Mouse (Mus musculus): Measurements from ENCODE around the gene Kri1. TPM values are rescaled to one million over a fixed set of nuclear protein-coding genes. Genes with fewer than 3 reads are reported as not detected.
"Not testable (repeated sequence)": the region's sequence is repeated elsewhere in the genome, so short reads cannot be mapped to it uniquely, and the experiment has no call there.

Gene Kri1
- total RNA-seq, 2 experiments from 2014 or later: 31.9 to 32.3 TPM

DNA sequence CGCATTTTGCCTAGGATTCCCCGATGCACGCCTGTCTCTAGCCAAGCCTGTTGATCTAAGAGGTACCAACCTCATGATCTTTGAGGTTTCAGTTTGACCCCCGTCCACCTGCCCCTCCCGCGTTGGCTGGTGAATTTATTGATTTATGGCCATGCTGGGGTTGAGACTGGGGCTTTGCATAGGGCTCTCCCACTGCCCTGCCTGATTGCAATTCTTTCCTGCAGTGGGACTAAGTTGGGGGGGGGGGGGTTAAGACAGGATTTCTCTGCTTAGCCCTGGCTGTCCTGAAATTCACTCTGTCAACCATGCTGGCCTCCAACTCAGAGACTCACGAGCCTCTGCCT lies 62.4 kb downstream of the Kri1 start:
- DNase-seq (ENCODE audit: low spot score in 2 of 2): no peak
- intact Hi-C loops (cut with DNase I): no loop called here

DNA sequence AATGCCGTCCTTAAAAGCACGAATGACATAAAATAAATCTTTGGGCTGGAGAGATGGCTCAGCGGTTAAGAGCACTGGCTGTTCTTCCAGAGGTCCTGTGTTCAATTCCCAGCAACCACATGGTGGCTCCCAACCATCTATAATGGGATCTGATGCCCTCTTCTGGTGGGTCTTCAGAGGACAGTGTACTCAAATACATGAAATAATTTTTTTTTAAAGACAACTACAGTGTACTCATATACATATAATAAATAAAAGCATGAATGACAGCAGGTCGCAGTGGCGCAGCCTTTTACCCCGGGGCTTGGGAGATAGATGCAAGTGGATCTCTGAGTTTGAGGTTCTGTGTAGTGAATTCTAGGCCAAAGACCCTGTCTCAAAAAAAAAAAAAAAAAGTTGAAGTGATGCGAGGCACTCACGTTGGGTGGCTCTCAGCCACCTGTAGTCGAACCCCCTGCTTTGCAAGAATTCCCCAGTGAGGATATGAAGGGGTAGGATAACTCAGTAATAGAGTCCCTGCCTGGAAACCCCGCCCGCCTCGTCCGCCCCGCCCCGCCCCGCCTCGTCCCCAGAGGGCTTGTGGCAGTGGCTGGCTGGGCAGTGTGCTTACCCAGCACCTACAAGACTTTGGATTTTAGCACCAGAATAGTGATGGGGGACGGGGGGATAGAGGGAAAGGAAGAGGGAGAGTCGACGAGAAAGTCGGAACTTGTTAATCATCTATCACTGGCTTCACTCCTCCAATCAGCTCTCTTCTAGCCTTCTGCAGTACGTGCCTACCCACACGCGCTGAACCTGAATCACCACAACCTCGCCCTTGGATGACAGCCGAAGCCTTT lies 63.0 kb downstream of the Kri1 start:
- intact Hi-C loops (cut with DNase I): loop anchor here (5.0 kb wide), 1 partner anchor 72 kb away; no protein-coding TSS in a partner anchor
- no peak for DNase-seq (ENCODE audit: low spot score in 2 of 2)

DNA sequence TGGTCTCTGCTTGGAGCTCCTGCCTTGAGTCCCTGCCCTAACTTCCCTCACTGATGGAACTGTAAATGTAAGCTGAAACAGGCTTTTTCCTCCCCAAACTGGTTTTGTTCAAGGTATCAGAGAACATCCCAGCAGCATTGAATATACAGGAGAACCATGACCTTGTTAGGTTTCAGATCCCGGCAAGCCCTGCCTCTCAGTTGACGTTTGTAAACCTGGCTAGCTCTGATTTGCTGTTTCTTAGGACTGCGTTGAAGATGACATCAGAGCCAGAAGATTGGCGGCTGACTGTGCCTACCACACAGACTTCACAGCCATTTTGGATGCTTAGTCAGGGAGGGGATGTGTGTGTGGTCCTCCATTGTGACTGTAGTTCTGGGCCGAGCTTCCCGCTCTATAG lies 63.9 kb downstream of the Kri1 start:
- no peak for DNase-seq (ENCODE audit: low spot score in 2 of 2)
- intact Hi-C loops (cut with DNase I): loop anchor here (5.0 kb wide), 1 partner anchor 72 kb away; no protein-coding TSS in a partner anchor

DNA sequence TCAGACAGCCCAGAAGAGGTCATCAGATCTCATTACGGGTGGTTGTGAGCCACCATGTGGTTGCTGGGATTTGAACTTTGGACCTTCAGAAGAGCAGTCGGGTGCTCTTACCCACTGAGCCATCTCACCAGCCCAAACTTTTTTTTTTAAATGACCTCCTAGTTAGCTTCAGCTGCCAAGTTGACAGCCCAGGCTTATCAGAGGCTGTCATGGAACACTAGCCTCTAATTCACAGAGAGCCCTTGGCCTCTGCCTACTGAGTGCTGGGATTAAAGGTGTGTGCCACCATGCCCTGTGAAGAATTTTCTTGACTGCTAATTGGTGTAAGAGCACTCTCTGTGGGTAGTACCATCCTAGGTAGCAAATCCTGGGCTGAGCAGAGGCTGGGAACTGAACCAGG lies 64.3 kb downstream of the Kri1 start:
- DNase-seq (ENCODE audit: low spot score in 2 of 2): not testable (repeated sequence)
- intact Hi-C loops (cut with DNase I): loop anchor here (5.0 kb wide), 1 partner anchor 71 kb away; no protein-coding TSS in a partner anchor

Other genes with a start within 250 kb of the Kri1 start
- 1 to 10 TPM in 1 of 2 experiments, not detected in 1; 1.8 TPM for gene Zglp1, start 220.9 kb downstream of the Kri1 start, total RNA-seq (2021)
- gene Gm49373, start 214.9 kb downstream of the Kri1 start, total RNA-seq (2021): under 1 TPM; 0.72 to 0.90 TPM
- gene Fdx1l, start 214.4 kb downstream of the Kri1 start, total RNA-seq (2021): 10 to 100 TPM; 54.8 to 55.0 TPM
- 1 to 10 TPM; 1.8 to 2.6 TPM for gene Gm38431, start 196.0 kb downstream of the Kri1 start, total RNA-seq (2021)
- 10 to 100 TPM; 30.0 to 30.9 TPM for gene Raver1, start 196.0 kb downstream of the Kri1 start, total RNA-seq (2021)
- 10 to 100 TPM; 11.7 to 12.0 TPM for gene Tyk2, start 156.7 kb downstream of the Kri1 start, total RNA-seq (2021)
- gene Cdc37, start 138.0 kb downstream of the Kri1 start, total RNA-seq (2021): 100 to 1,000 TPM; 128 to 131 TPM
- 10 to 100 TPM; 76.2 to 79.6 TPM for gene Pde4a, start 122.3 kb downstream of the Kri1 start, total RNA-seq (2021)
- 10 to 100 TPM; 47.2 to 50.5 TPM for gene Keap1, start 48.6 kb downstream of the Kri1 start, total RNA-seq (2021)
- gene S1pr5, start 39.5 kb downstream of the Kri1 start, total RNA-seq (2021): 1 to 10 TPM; 3.4 to 5.2 TPM
- 10 to 100 TPM; 35.3 to 37.5 TPM for gene Atg4d, start 22.7 kb downstream of the Kri1 start, total RNA-seq (2021)
- 10 to 100 TPM; 57.5 to 62.9 TPM for gene Cdkn2d, start 3.4 kb upstream of the Kri1 start, total RNA-seq (2021)
- 1 to 10 TPM in 1 of 2 experiments, under 1 TPM in 1; 0.13 to 2.3 TPM for gene Ap1m2, start 24.4 kb upstream of the Kri1 start, total RNA-seq (2021)
- 10 to 100 TPM; 56.2 to 56.5 TPM for gene Slc44a2, start 32.7 kb upstream of the Kri1 start, total RNA-seq (2021)
- gene Ilf3, start 79.9 kb upstream of the Kri1 start, total RNA-seq (2021): 10 to 100 TPM; 69.8 to 78.8 TPM
- gene Qtrt1, start 123.9 kb upstream of the Kri1 start, total RNA-seq (2021): 10 to 100 TPM; 24.3 to 26.2 TPM
- gene Dnm2, start 136.9 kb upstream of the Kri1 start, total RNA-seq (2021): 10 to 100 TPM; 55.8 to 65.8 TPM
- 10 to 100 TPM; 15.7 to 15.8 TPM for gene Tmed1, start 222.3 kb upstream of the Kri1 start, total RNA-seq (2021)
- under 1 TPM in 1 of 2 experiments, not detected in 1; 0.47 TPM for gene AB124611, start 238.2 kb upstream of the Kri1 start, total RNA-seq (2021)

Data from left cerebral cortex, postnatal 14 days (tissue).